Mouse (Mus musculus) thymus, adult 2 months (tissue): Measurements from ENCODE around the gene Isoc2b. TPM values are rescaled to one million over a fixed set of nuclear protein-coding genes. Genes with fewer than 3 reads are reported as not detected.
"Not testable (repeated sequence)": the region's sequence is repeated elsewhere in the genome, so short reads cannot be mapped to it uniquely, and the experiment has no call there.

Experiments used
- DNase-seq: peaks from one replicate; pipeline ENCODE4 v3.0.0; 2021
- H3K27ac ChIP-seq: fragments of 200-500 bp; 2 replicates; pipeline ENCODE4 v1.5.1; 2012; ENCODE audit warnings: low read length, control low read depth; ENCODE audit not compliant: control insufficient read depth, insufficient read depth
- H3K27me3 ChIP-seq: fragments of 200-500 bp; 2 replicates; pipeline ENCODE4 v1.6.1; 2012; ENCODE audit warnings: mild to moderate bottlenecking, low read length, moderate library complexity, mixed read lengths; ENCODE audit not compliant: control insufficient read depth, insufficient read depth
- H3K36me3 ChIP-seq: fragments of 200-500 bp; 2 replicates; pipeline ENCODE4 v1.6.1; 2012; ENCODE audit warnings: mild to moderate bottlenecking, low read length, moderate library complexity; ENCODE audit not compliant: control insufficient read depth, insufficient read depth
- H3K4me1 ChIP-seq: fragments of 200-500 bp; replicated peaks from 2 replicates; pipeline ENCODE4 v1.6.1; 2012; ENCODE audit warnings: low read length; ENCODE audit not compliant: control insufficient read depth, insufficient read depth
- H3K4me3 ChIP-seq: fragments of 200-500 bp; 2 replicates; pipeline ENCODE4 v1.5.1; 2012; ENCODE audit warnings: mild to moderate bottlenecking, low read length, control low read depth, moderate library complexity; ENCODE audit not compliant: control insufficient read depth, insufficient read depth
- CTCF ChIP-seq: fragments of 200-500 bp; IDR thresholded peaks from 2 replicates; pipeline ENCODE4 v1.5.1; 2012; ENCODE audit warnings: mild to moderate bottlenecking, control low read depth, low read length, moderate library complexity, borderline replicate concordance; ENCODE audit not compliant: control insufficient read depth, poor library complexity, insufficient read depth; ENCODE audit errors: extremely low read depth
- POLR2A ChIP-seq: fragments of 200-500 bp; IDR thresholded peaks from 2 replicates; pipeline ENCODE4 v1.6.1; 2012; ENCODE audit warnings: mild to moderate bottlenecking, low read length, control low read depth, moderate library complexity; ENCODE audit not compliant: control insufficient read depth, poor library complexity, insufficient read depth; ENCODE audit errors: extremely low read depth
- WGBS: fragments of 180-500 bp; shearing (Covaris S2); methylation state at CpG from one replicate; pipeline ENCODE4 v1.1.7; 2018; 5-methylcytosine and 5-hydroxymethylcytosine counted together
- polyA plus RNA-seq: library from polyadenylated mRNA; depleted of rRNA; stranded (reverse); fragments of >200 nt; gene quantifications from 2 replicates; pipeline ENCODE4 v1.2.3, GENCODE M21; 2012

Isoc2b gene
- polyA plus RNA-seq, 1 experiment, result 23.6 TPM

DNA sequence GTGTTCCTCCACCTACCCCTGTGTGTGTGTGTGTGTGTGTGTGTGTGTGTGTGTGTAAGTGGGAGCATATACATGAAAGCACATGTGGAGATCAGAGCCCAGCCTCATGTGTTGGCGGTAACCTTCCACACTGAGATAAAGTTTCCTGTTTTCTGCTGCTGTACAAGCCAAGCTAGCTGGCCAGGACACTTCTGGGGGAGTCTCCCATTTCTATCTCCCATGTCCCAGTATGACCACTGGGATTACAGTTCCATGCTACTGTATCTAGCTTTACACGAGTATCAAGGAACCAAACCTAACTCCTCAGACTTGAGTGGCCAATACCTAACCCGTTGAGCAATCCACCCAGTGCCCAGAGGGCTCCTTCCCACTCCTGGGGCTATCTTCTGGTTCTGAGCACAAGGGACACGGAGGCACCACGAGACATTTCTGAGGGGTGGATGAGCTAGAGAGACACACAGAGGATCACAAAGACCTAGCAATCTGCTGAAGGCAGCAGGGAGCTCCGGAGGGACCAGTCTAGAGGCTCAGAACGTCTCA, 6.4 kb downstream of the Isoc2b start:
- Histone ChIP-seq H3K4me3 (no peak overlapping the region), H3K36me3 (no peaks in the 10 kb centered on the region), H3K27ac (no peak overlapping the region), H3K27me3 (no peaks in the 10 kb centered on the region), H3K4me1 (peaks cover 12% of the 10 kb centered on the region)
- 92% methylated on average over 7 of the region's 7 CpGs for WGBS
- TF ChIP-seq CTCF (no peak), POLR2A (no peak)
- no peak for DNase-seq

- TF ChIP-seq CTCF, result no peak
- TF ChIP-seq POLR2A, result no peak
- no peak for DNase-seq
- Histone ChIP-seq H3K27me3 (no peaks in the 10 kb centered on the region), H3K27ac (no peak overlapping the region), H3K36me3 (no peaks in the 10 kb centered on the region), H3K4me1 (peaks cover 12% of the 10 kb centered on the region), H3K4me3 (no peak overlapping the region)
- WGBS, result 72% methylated on average over 1 of the region's 1 CpGs
Observed at GRCm38 (mm10) chr7:4863041-4863440, 7.0 kb downstream of the Isoc2b start.

DNA sequence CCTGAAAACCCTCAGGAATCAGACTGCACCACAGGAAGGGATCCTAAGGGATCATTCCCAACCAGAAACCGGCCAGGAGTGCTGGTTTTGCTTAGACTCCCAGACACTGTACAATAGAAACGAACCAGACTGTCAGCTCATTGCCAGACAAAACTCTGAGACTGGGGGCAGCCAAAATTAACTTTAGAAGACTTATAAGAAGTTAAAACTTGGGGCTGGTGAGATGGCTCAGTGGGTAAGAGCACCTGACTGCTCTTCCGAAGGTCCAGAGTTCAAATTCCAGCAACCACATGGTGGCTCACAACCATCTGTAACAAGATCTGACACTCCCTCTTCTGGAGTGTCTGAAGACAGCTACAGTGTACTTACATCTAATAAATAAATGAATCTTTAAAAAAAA, 9.1 kb downstream of the Isoc2b start:
- whole genome bisulfite sequencing, result 96% methylated on average over 3 of the region's 3 CpGs
- H3K27ac ChIP-seq, H3K27me3 ChIP-seq, DNase-seq, H3K36me3 ChIP-seq, H3K4me1 ChIP-seq, H3K4me3 ChIP-seq: not testable (repeated sequence)

DNA sequence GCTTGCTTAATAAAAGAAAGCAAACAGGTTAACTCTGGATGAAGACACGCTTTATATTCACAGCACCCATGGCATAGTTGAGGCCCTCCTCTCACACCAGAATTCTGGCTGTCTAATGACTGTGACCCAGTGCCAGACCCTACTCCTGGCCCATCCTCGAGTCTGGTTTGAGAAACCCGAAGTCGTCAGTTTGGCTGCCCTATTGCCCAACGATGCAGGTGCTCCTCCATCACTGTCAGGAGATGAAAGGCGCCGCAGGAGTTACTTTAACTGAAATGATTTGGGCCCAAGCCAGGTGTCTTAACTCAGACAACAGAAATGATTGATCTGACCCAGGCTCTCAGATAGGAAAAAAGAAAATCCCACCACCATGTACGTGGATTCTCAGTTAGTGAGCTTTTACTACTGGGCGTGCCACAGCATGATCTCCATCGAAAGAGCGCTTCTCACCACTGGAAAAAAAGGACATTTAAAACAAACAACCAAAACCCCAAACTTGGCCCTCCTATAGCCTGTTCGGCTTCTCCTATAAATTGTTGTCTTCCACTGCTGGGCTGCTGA, 10.6 kb downstream of the Isoc2b start:
- no peak for DNase-seq
- TF ChIP-seq POLR2A, result no peak
- TF ChIP-seq CTCF, result no peak
- 92% methylated on average over 12 of the region's 12 CpGs for WGBS
- Histone ChIP-seq H3K4me1 (no peaks in the 10 kb centered on the region), H3K27me3 (no peaks in the 10 kb centered on the region), H3K36me3 (no peaks in the 10 kb centered on the region), H3K27ac (no peak overlapping the region), H3K4me3 (no peak overlapping the region)

- H3K4me1 ChIP-seq, result no peaks in the 10 kb centered on the region
- no peak overlapping the region for H3K27ac ChIP-seq
- H3K4me3 ChIP-seq, result no peak overlapping the region
- TF ChIP-seq POLR2A, result no peak
- no peak for TF ChIP-seq CTCF
- DNase-seq, result no peak
- H3K36me3 ChIP-seq, result no peaks in the 10 kb centered on the region
- no peaks in the 10 kb centered on the region for H3K27me3 ChIP-seq
- WGBS, result 79% methylated on average over 7 of the region's 7 CpGs
Observed at GRCm38 (mm10) chr7:4857321-4857720, 12.7 kb downstream of the Isoc2b start.

GRCm38 (mm10) chr7:4856508-4856907, 13.6 kb downstream of the Isoc2b start:
- Histone ChIP-seq H3K36me3 (no peaks in the 10 kb centered on the region), H3K4me3 (no peak overlapping the region), H3K27me3 (no peaks in the 10 kb centered on the region), H3K27ac (no peak overlapping the region), H3K4me1 (no peaks in the 10 kb centered on the region)
- DNase-seq, result no peak
- 90% methylated on average over 9 of the region's 9 CpGs for WGBS
- TF ChIP-seq CTCF, result no peak
- TF ChIP-seq POLR2A, result no peak

GRCm38 (mm10) chr7:4853613-4854012, 16.4 kb downstream of the Isoc2b start:
- Histone ChIP-seq H3K36me3 (no peaks in the 10 kb centered on the region), H3K27me3 (no peaks in the 10 kb centered on the region), H3K4me1 (no peaks in the 10 kb centered on the region), H3K27ac (no peak overlapping the region), H3K4me3 (no peak overlapping the region)
- 83% methylated on average over 3 of the region's 3 CpGs for WGBS
- no peak for DNase-seq
- TF ChIP-seq POLR2A (no peak), CTCF (no peak)
